Mouse (Mus musculus): Measurements from ENCODE around the gene St6galnac3.

St6galnac3 gene

GRCm38 (mm10) chr3:153248029-153248428, 476.9 kb downstream of the St6galnac3 start:
- in situ Hi-C loops (cut with MboI, MseI): no loop called here

DNA sequence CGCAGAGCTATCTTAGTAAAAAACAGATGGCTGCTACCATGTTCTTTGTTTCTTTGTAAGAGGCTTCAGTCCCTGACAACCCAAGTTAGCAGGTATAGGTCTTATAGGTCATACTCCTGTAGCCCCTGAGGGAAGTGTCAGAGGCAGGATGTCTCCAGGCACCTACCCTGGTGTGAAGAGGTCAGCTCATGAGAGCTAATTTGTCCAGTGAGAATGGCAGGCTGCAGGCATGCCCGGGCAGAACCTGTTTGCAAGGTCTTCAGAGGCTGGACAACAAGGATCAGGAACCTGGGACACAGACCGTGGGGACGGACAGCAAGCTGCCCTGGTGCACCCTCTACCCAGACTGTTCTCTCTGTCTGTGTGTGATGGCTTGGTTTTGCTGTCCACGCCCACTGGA, 482.4 kb downstream of the St6galnac3 start:
- in situ Hi-C loops (cut with MboI, MseI): no loop called here

DNA sequence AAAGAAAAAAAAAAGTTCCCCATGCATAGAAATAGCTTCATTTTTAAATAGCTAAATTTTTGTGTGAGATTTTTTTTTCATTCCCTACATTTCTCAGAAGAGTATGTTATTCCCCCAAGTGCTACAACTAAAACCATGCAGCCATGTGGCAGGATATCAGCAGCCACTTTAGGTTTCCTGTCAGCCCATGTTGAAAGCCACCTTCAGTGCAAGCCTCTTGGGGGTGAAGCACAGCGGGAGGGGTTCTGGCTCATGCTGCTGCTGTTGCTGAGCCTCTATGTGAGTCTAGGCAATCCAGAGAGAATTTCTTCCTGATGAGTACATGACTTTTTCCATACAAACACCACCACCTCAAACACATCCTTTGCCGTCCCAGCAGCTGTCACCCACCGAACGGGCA, 483.8 kb downstream of the St6galnac3 start:
- in situ Hi-C loops (cut with MboI, MseI): no loop called here

DNA sequence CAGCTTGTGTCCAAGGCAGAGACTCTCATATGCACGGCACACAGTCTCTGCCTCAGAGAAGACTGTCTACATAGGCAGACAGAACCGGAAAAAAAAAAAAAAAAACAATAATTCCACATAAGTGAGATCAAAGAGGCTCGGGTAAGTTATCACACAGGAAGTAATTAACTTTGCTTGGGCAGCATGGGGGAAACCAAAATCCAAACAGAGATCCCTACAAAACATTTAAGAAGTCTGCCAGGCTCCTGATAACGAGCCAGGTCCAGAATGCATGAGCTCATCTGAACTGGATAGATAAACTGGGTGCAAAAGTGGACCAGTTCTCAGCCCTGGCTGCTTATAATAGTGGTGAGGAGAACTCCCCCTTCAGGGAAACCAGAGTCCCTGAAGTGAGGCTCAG, 484.6 kb downstream of the St6galnac3 start:
- in situ Hi-C loops (cut with MboI, MseI): no loop called here

DNA sequence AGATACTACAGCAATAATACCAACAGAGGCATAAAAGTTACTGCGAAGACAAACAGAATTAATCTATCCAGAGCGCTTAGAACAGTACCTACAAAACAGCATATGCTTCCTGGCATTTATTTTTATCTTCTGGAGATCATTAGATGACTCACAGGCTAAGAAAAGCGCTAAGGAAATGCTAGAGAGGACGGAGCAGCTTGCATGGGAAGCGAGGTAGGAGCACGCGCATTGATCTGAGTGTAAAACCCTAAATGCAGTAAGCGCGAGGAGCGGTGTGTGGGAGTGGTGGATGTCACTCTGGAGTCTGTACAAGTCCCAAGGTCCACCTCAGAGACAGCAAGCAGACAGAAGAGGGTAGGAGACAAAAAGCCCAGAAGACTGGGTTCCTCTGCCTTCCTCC, 486.6 kb downstream of the St6galnac3 start:
- in situ Hi-C loops (cut with MboI, MseI): no loop called here

- in situ Hi-C loops (cut with MboI, MseI): no loop called here
Observed at GRCm38 (mm10) chr3:153236262-153236661, 488.7 kb downstream of the St6galnac3 start.

DNA sequence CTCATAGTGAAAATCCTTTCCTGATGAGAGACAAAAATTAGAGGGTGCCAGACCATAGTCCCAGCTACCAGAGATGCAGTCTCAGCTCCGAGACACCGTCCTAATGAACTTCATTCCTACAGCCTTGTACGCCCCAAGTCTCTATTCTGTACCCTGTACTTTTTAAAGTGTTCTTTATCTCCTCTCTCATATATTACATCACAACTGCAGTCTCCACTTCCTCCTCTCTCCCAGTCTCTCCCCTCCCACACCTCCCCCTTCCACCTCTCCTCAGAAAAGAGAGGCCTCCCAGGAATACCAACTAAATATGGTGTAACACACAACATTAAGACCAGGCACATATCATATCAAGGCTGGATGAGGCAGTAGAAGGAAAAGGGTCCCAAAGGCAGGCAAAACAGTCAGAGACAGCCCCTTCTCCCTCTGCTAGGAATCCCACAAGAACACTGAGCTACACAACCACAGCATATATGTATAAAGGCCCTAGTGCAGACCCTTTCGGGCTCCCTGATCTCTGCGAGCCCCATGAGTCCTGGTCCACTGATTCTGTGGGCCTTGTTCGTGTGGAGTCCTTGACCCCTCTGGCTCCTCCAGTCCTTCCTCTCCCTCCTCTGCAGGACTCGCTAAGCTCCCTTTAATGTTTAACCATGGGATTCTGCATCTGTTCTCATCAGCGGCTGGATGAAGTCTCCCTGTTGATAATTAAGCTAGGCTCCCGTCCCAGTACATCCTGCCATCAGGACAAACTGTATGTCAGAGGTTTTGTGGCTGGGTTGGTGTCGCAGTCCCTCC, 502.2 kb downstream of the St6galnac3 start:
- in situ Hi-C loops (cut with MboI, MseI): no loop called here

DNA sequence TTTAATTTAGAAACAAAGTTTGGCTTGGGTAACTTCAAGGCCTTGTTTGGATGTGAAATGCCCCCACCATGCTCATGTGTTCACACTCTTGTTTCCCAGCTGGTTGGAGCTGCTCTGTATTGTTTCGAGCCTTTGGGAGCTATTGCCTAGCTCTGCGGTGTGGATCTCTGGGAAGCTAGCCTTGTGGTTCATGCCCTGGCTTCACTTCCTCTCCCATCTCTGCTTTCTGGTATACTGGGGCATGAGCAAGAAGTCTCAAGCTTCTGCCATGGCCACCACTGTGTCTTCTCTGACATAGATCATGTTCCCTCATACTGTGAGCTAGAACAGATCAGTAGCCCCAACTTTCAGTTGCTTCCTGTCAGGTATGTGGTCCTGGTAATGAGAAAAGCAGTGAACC, 505.6 kb downstream of the St6galnac3 start:
- in situ Hi-C loops (cut with MboI, MseI): no loop called here

GRCm38 (mm10) chr3:153208186-153208585, 516.8 kb downstream of the St6galnac3 start:
- in situ Hi-C loops (cut with MboI, MseI): no loop called here

GRCm38 (mm10) chr3:153204046-153204445, 520.9 kb downstream of the St6galnac3 start:
- in situ Hi-C loops (cut with MboI, MseI): no loop called here

GRCm38 (mm10) chr3:153201835-153202234, 523.1 kb downstream of the St6galnac3 start:
- in situ Hi-C loops (cut with MboI, MseI): no loop called here

DNA sequence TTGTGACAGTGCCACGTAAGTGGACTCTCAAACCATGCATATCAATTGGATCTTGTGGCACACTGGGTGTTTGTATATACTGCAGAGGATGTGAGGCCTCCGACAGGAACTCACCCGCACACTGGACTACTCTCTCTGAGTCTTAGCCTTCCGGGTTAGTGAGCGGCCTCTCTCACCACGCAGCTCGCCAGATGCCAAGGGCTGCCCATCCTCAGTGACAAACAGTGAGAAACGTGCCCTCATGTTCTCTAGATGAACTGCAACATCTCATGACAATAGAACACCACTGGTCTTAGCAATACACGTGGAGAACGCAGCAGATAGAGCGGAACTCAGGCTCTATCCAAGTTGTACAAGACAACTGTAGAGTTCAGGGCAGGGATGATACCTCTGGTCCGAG, 524.2 kb downstream of the St6galnac3 start:
- in situ Hi-C loops (cut with MboI, MseI): no loop called here

DNA sequence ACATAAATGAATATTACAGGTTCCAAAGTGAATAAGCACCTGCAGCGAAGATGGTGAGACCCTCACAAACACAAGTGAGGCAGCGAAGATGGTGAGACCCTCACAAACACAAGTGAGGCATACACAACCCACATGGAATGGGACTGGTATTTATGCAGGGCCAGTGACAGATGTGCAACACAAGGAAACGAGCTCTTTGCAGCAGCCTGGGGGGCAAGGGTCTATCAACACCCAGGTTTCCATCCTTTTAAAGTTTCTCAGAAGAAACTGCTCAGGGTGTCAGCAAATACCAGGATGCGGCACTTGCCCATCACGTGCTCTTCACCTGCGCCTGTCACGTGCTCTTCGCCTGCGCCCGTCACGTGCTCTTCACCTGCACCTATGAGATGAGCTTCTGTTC, 524.9 kb downstream of the St6galnac3 start:
- in situ Hi-C loops (cut with MboI, MseI): no loop called here

DNA sequence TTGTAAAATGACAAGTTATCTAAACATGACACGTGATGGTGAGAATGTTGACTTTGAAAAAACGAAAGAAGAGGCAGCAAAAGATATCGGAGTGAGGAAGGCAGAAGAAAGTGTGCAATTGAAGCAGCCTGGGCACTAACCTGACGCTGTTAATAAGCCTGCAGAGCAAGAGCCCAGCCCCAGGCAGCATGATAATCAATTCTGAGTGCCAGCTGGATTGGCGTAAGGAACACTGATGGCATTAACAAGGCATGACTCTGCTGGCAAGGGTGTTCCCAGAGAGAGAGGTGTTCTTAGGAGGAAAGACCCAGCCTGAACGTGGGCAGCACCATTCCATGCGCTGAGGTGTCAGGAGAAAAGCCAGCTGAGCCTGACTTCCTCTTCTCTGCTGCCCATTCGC, 525.7 kb downstream of the St6galnac3 start:
- in situ Hi-C loops (cut with MboI, MseI): no loop called here

GRCm38 (mm10) chr3:153198514-153198913, 526.5 kb downstream of the St6galnac3 start:
- in situ Hi-C loops (cut with MboI, MseI): no loop called here

GRCm38 (mm10) chr3:153193025-153193424, 531.9 kb downstream of the St6galnac3 start:
- in situ Hi-C loops (cut with MboI, MseI): no loop called here

DNA sequence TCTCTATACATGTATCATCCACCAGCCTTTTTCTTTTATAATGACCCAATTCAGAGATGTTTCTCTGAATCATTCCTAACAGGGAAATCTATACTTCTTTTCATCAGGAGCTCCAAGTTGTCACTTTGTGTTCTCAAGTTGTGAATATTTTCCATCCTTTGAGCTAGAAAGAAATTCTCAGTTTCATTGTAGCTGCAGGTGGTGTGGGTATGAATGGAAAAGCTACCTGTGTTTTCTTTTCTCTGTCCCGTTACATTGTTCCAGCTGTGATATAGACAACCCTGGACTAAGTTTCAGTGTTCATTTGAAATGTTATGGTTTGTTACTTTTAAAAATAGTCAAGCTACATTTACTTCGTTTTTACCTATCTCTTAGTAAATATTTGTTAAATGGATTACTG, 534.2 kb downstream of the St6galnac3 start:
- in situ Hi-C loops (cut with MboI, MseI): no loop called here

DNA sequence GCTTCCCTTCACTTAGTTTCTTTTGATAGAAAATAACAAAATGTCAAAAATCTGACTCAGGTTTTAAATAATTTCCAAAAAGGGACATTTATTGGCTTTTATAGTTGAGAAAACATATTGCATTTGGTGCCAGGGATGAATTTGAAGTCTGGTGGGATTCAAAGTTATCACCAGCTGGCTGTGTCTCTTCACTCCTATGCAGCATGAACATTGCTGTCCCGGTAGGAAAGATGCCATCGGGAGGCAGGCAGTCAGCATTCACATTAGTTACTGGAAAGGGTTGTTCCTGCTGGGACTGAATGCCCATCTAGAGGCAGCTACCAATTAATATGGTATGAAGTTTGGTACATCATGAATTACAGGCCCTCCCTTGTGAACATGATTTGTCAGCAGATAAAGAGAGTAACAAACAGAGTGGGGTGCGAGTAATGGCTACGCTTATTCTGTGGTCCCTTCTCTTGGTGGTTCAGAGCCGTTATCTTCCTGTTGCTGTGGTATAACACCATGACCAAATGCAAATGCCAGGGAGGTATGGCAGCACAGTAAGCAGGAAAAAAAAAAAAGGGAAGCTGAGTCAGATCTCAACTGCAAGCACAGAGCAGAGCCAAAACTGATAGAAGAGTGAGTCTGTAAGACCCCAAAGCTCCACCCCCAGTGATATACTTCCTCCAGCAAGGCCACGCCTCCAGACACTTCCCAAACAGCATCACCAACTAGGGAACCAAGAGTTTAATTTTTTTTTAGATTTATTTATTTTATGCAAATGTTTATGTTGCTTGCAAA, 535.1 kb downstream of the St6galnac3 start:
- in situ Hi-C loops (cut with MboI, MseI): no loop called here

GRCm38 (mm10) chr3:153188224-153188623, 536.8 kb downstream of the St6galnac3 start:
- in situ Hi-C loops (cut with MboI, MseI): no loop called here

DNA sequence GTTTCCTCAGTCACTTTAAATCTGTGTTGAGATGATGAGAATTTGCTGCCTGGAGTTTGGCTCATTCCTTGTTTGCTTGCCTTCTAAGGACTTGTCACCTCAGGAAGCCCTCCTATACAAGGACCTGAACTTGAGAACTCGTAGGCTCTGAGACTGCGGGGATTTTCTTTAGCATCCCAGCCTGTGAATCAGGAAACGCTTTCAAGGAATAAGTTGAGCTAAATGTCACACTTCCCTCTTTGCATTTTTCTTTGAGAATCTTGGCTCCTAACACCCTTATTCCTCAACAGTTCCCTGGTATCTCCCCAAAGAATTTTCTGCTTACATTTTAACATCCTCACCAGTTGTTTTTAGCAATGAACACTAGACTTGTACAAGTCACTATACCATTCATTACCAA, 539.9 kb downstream of the St6galnac3 start:
- in situ Hi-C loops (cut with MboI, MseI): no loop called here

DNA sequence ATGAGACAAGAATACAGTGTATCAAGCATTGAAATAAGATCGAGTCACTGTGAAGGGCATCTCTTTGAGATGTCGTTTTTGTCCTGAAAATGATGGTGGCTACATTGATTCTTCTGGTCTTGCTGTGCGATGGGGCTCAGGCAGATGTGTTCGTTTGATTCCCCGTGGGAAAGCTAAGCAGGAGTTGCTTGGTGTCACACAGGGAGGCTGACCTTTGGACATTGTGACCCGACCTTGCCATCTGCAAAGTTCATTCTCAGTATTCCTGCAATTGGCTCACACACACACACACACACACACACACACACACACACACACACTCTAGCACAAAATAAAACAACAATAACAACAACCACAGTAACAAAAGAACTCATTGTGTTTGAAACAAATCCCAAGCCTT, 543.7 kb downstream of the St6galnac3 start:
- in situ Hi-C loops (cut with MboI, MseI): no loop called here

DNA sequence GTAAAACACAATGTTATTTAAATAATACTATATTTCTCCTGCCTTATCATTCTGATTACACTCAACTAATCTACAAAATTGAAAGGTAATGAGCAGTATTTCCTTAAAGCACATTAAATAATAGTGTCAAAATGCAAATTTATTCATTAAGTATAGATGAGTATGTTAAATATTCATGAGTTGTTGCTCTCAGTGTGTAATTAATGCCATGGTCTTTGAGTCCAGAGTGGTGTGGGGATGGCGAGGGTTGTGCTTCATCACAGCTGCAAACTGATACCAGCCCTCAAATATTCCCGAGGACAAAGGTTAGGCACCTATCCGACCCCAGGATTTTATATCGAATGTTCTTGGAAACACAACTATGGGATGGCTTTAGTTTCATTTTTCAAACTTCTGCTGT, 548.2 kb downstream of the St6galnac3 start:
- in situ Hi-C loops (cut with MboI, MseI): no loop called here

GRCm38 (mm10) chr3:153176325-153176724, 548.6 kb downstream of the St6galnac3 start:
- in situ Hi-C loops (cut with MboI, MseI): no loop called here

Measured in T-helper 17 cell (primary cell).